Mouse (Mus musculus) bone marrow, adult 2 months (tissue): ENCODE measurements around the gene Slit3. TPM values are rescaled to one million over a fixed set of nuclear protein-coding genes. Genes with fewer than 3 reads are reported as not detected.

ENCODE experiments used
- H3K27ac ChIP-seq: fragments of 200-500 bp; 2 replicates; pipeline ENCODE4 v1.5.1; 2012; ENCODE audit warnings: low read depth, mild to moderate bottlenecking, control low read depth, inconsistent platforms, low read length; ENCODE audit not compliant: control insufficient read depth, poor library complexity, insufficient read depth
- H3K4me1 ChIP-seq: fragments of 200-500 bp; 2 replicates; pipeline ENCODE4 v1.6.1; 2011; ENCODE audit warnings: low read length; ENCODE audit not compliant: control insufficient read depth, insufficient read depth
- H3K4me3 ChIP-seq: fragments of 200-500 bp; replicated peaks from 2 replicates; pipeline ENCODE3; 2011; ENCODE audit warnings: mild to moderate bottlenecking, low read depth, low read length, control low read depth; ENCODE audit not compliant: control insufficient read depth
- CTCF ChIP-seq: fragments of 200-500 bp; IDR thresholded peaks from 2 replicates; pipeline ENCODE4 v1.5.1; 2011; ENCODE audit warnings: low read length, control low read depth; ENCODE audit not compliant: control insufficient read depth, insufficient read depth
- POLR2A ChIP-seq: fragments of 200-500 bp; IDR thresholded peaks from 2 replicates; pipeline ENCODE4 v1.6.1; 2011; ENCODE audit warnings: low read depth, mild to moderate bottlenecking, control low read depth, low read length, borderline replicate concordance; ENCODE audit not compliant: control insufficient read depth
- WGBS: fragments of 180-500 bp; shearing (Covaris S2); methylation state at CpG from one replicate; pipeline ENCODE4 v1.1.7; 2018; 5-methylcytosine and 5-hydroxymethylcytosine counted together
- polyA plus RNA-seq: library from polyadenylated mRNA; stranded (reverse); fragments of >200 nt; gene quantifications from 2 replicates; pipeline ENCODE4 v1.2.4, GENCODE M21; 2011; ENCODE audit warnings: low replicate concordance; ENCODE audit not compliant: missing spikeins, insufficient read depth, insufficient read length

Slit3 gene
- polyA plus RNA-seq, 1 experiment, result 2.0 TPM

DNA sequence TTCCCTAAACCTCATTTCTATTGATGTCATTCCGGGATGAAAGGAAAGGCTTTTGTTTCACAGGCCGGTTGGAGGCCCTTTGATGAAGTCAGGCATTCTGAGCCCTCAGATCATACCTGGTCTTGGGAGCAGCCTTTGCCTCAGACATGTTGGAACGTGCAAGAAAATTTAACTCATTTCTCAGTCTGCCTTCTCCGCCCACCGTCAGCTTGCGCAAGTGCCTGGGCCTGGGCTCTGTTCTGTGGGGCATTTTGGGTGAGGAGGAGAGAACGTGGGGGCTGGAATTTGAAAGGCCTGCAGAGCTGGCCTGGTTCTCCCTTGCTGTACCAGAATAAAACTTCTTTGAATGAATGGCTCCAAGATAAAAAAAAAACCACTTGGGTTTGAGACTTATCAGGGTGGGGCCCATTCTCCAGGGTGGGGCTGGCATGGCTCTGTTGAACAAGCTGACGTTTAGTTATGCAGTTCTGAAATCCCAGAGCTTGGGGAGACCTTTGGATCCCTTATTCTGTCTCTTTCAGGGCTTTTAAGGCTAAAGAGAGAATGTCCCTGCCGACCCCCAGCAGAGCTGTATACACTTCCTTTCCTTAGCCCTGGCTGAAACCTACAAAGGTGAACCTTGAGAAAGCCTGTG lies 294.9 kb downstream of the Slit3 start:
- WGBS, result 69% methylated on average over 9 of the region's 9 CpGs
- Histone ChIP-seq H3K4me1 (no peaks in the 10 kb centered on the region), H3K4me3 (no peak overlapping the region), H3K27ac (no peak overlapping the region)
- TF ChIP-seq POLR2A, result no peak
- TF ChIP-seq CTCF, result no peak

DNA sequence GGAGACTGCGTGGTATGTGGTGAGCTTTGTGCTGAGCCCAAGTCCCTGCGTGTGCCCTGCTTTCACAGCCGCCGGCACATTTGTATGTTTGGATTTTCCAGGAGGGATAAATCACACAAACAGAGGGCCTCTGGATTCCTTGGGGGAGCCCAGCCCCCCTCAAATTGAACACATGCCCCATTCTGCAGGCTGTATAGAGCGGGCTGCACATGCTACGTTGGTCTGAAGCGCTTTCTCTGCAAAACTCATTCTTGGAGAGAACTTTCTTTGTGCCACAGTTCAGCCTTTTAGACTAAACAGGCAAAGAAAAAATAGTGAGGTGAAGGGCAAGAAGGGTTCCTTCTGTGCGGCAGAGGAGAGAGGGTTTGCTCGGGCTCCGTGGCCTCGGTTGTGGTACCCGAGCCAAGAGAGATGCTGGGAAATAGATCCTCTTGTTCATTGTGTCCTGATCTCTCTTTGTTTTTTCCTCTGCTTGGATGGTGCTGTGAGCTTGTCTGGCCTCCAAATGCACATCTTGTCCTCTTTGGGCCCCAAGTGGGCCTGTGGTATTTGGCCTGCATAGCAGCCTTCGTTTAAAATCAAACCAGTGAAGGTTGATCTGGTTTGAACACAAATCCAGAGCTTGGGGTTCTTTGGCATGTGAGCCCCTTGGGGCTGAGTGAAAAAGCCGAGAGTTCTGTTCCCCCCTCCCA lies 295.5 kb downstream of the Slit3 start:
- TF ChIP-seq POLR2A (no peak), CTCF (no peak)
- WGBS, result 78% methylated on average over 14 of the region's 14 CpGs
- Histone ChIP-seq H3K27ac (no peak overlapping the region), H3K4me1 (no peaks in the 10 kb centered on the region), H3K4me3 (no peak overlapping the region)

GRCm38 (mm10) chr11:35417911-35418552 lies 297.0 kb downstream of the Slit3 start:
- H3K4me1 ChIP-seq, result no peaks in the 10 kb centered on the region
- no peak overlapping the region for H3K27ac ChIP-seq
- H3K4me3 ChIP-seq, result no peak overlapping the region
- WGBS, result 69% methylated on average over 13 of the region's 13 CpGs
- TF ChIP-seq POLR2A (no peak), CTCF (no peak)

GRCm38 (mm10) chr11:35419013-35419412 lies 298.0 kb downstream of the Slit3 start:
- Histone ChIP-seq H3K4me3 (no peak overlapping the region), H3K27ac (no peak overlapping the region), H3K4me1 (no peaks in the 10 kb centered on the region)
- WGBS, result 78% methylated on average over 5 of the region's 5 CpGs
- TF ChIP-seq POLR2A (no peak), CTCF (no peak)

DNA sequence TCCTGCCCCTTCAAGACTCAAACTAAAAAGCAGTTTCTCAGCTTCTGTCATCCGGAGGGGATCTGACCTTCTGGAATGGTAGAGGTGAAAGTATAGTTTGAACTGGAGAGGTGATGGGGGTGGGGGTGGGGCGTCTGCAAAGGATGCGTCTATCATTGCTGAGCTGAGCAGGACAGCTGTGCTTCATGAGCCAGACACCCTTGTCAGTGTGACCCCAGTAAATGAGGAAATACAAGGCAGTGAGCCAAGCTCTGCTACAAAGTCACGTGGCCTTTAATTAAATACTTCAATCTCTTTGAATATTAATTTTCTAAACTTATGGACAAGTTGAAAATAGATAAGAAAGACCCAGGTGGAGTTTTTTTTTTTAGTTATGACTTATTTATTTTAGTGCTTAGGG lies 300.7 kb downstream of the Slit3 start:
- Histone ChIP-seq H3K4me1 (no peaks in the 10 kb centered on the region), H3K4me3 (no peak overlapping the region), H3K27ac (no peak overlapping the region)
- TF ChIP-seq CTCF, result no peak
- no peak for TF ChIP-seq POLR2A
- 58% methylated on average over 4 of the region's 4 CpGs for WGBS

DNA sequence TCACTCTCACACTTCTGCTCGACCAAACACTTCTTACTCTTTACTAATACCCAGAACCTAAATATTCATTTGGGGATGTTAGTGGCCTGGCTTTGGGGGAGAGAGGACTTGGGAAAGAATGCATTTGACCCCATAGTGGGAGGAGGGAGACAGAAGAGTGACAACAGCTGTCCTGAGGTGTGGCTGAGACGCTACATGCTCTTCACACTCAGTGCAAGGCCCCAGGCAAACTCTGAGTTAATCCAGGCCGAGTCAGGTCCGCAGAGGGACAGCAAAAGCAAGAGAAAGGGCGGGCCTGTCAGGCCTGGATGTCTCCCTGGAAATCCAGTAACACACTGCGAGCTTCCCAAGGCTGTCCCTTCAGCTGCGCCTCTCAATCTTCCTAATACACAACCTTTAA lies 307.0 kb downstream of the Slit3 start:
- WGBS, result 60% methylated on average over 7 of the region's 7 CpGs
- TF ChIP-seq CTCF (no peak), POLR2A (no peak)
- H3K4me1 ChIP-seq, result no peaks in the 10 kb centered on the region
- H3K4me3 ChIP-seq, result no peak overlapping the region
- H3K27ac ChIP-seq, result no peak overlapping the region

GRCm38 (mm10) chr11:35431130-35431529 lies 310.1 kb downstream of the Slit3 start:
- Histone ChIP-seq H3K4me3 (no peak overlapping the region), H3K4me1 (no peaks in the 10 kb centered on the region), H3K27ac (no peak overlapping the region)
- TF ChIP-seq POLR2A (no peak), CTCF (no peak)
- 76% methylated on average over 8 of the region's 8 CpGs for WGBS

GRCm38 (mm10) chr11:35437510-35437909 lies 316.5 kb downstream of the Slit3 start:
- WGBS, result 74% methylated on average over 6 of the region's 6 CpGs
- Histone ChIP-seq H3K4me1 (no peaks in the 10 kb centered on the region), H3K27ac (no peak overlapping the region), H3K4me3 (no peak overlapping the region)
- no peak for TF ChIP-seq POLR2A
